Mouse (Mus musculus) mature B cell (primary cell): ENCODE measurements around the gene Chst15.

ENCODE experiments used
- in situ Hi-C: fragments of 300-500 bp; cut with MboI; formaldehyde crosslinking; loops from 2 replicates; pipeline ENCODE4 v1.14.3; 2019

The Chst15 gene

DNA sequence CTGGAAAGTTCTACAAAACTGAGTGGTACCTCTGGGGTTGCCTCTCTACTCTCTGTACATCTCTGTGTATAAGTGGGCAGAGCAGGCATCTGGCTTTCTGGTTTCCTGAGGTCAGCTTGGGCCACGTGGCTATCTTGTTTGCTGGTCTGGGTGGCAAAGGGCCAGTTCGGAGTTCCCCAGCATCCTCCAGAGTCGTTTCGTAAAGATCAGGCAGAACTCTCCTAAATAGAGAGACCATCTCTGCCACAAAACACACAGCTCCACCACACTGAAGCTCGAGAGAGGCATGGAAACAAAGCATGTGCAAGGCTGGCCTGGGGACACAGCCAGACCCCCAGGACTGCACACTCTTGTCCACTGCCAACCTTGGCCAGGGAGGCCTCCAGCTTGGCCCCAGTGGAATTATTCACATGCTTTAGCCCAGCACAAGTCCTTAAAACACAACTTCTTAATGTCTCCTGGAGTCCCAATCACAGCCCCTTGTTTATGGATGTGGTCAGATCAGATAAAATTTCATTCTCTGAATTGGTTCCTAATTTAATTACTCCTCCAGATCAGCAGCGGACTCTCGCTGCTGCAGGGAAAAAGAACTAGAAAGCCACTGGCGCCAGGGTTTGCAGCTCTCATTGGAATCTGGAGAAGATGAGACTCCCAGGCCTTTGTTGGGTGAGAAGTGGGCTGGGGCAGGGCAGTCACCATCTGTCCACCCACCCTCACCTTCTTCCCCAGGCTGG, 14.4 kb downstream of the Chst15 start:
- in situ Hi-C loops = no loop called here

- in situ Hi-C loops = no loop called here
Measured at GRCm38 (mm10) chr7:132299661-132300210, 17.3 kb downstream of the Chst15 start.

DNA sequence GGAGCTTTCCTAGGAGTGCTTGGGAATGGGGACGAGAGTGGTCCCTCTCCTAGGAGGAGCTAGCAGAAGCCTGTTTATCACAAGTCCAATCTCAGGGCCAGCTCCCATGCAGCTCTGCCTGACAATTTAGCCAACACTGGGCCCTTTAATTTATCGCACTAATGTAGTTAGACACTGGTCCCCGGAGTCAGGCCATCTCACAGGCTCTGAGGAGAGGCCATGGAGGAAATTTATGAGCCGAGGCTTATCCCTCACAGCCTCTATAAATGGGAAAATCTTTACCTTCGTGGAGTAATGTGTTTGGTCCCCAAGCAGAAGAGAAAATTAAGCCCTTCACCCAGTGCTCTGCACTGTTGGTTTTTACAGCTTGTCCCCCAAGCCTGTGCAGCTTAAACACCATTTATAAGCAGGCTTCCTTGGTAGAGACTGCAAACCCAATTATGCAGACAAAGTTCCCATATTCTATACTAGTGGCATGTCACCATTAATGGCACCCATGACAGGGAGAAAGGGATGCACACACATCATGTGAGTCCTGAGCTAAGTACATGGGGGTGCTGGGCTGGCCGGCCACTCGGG, 18.5 kb downstream of the Chst15 start:
- in situ Hi-C loops = no loop called here

GRCm38 (mm10) chr7:132296661-132297443, 20.2 kb downstream of the Chst15 start:
- in situ Hi-C loops = no loop called here

DNA sequence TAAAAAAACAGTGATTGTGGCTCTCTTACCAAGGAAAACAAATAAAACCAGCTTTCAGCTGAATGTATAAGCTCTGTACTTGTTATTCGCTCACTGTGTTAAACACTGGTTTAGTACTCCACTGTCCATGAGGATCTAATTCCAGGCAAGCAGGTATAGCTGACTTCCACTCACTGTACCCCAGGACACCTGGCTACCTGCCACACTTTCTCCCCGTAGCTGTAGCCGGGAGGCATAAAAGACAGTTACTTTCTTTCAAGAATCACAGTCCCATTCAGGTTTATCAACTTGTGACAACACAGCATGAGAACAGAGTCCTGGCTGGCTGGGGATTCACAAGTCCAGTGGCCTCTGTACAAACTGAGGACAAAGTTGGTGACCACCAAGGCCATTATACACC, 20.9 kb downstream of the Chst15 start:
- in situ Hi-C loops = no loop called here

DNA sequence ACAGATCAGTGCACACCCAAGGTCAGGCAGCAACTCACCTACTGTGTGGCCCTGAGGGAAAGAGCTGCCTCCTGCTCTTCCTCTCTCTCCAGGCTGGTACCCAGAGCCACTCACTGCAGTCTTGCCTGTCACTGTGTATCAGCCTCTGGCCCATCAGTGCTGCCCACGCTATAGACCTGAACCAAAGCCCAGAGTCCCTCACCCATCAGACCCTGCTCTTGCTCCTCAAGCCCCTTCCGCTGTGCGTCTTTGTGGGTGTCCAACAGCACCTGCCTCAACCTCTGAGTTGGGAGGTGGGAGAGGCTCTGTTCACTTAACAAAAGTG, 29.7 kb downstream of the Chst15 start:
- in situ Hi-C loops = no loop called here

DNA sequence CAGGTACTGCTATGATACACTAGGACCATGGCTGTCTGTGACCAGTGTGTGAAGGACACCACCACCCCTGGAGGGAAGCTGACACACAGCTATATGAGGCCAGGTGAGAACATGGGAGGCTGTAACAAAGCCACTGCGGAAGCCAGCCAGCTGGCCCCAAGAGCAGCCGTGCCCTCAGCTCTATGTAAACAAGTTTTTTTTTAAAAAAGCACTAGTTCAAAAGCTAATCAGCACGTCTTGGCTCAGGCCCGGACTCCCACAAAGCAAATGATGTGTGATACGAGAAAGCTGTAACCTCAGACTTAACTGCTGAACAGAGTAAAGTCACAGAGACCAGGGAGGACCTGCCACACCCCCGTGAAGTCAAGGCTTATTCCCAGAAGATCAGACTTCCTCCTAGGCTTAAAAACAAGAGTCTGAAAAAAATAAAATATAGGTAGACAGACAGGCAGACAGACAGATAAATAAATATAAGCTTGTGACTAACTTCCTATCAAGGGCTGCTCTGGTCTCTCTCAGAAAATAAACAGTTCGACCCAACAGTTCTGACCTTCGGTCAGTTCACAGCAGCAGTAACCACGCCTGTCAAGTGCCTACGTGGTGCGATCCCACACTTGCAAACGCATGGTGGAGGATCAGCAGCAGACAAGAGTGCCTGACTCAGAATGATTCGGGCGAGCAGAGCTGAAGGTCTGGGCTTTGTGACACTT, 30.2 kb downstream of the Chst15 start:
- in situ Hi-C loops = no loop called here

DNA sequence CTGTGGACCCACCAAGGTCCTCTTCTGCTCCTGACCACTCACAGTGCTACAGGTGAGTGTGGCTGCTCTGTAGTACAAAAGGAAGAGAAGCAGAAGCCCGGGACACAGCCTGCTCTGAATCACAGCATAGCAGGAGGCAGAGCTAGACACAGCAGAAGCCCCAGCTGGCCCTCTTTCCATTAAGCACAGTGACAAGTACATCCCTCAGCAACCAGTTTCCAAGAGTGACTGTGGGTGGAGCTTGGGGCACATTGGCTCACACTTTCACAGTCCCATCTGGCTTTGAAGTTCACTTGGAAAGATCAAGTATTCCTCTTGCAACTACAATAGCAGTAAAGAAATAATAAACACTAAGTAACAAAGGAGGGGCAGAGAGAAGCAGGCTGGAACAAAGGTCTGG, 32.2 kb downstream of the Chst15 start:
- in situ Hi-C loops = no loop called here

- in situ Hi-C loops = no loop called here
Measured at GRCm38 (mm10) chr7:132284048-132284737, 32.8 kb downstream of the Chst15 start.

- in situ Hi-C loops = no loop called here
Measured at GRCm38 (mm10) chr7:132282576-132282975, 34.5 kb downstream of the Chst15 start.

DNA sequence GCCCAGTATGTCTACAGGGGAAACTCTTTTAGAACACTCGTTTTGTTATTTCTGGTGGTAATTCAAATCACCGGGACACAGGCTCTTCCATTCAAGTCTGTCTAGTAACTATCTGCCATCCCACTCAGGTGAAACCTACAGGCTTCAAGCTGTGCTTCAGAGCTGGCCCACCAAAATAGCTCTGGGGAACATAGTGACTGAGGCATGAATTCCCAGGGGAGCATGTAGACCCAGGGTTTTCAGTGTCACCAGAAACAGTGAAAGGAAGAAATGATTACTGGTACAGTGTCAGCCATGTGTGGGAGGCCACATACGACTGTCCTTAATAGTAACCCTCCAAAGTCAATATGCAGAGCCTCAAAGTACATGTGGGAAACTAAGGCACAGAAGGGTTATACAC, 34.9 kb downstream of the Chst15 start:
- in situ Hi-C loops = no loop called here

DNA sequence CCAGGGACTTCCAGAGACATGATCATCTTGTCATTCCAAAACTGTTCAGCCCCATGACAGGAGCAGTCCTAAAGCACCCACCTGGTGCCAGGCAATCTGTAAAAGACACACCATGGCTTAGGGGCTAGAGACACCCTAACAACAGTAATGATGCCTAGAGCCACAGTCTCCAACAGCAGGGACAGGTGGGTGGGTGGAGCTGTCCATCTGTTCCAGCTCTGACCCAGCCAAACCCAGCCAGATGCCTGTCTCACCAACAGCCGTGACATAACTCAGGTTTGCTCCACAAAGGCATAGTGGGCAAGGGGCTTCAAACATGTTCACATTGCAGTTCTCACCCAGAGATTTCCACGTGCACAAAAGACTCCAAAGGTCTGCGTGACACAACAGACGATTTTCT, 35.3 kb downstream of the Chst15 start:
- in situ Hi-C loops = no loop called here

DNA sequence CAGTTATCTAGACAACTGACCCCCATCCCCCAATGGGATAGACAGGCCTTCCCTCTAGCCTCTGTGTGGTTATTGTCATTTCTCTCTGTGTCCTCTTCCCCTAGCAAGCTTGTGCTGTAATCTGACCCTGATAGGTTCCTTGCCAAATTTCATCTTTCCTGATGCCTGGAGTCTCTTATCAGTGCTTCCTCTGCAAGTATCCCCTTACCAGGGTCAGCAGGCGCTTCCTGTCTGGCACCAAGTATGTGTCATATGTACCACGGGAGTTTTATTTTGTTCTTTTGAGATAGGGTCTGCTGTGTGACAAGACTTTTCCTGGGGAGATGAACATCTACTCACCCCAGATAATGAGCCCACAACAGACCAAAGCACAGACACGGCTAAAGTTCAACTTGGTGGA, 38.4 kb downstream of the Chst15 start:
- in situ Hi-C loops = no loop called here

DNA sequence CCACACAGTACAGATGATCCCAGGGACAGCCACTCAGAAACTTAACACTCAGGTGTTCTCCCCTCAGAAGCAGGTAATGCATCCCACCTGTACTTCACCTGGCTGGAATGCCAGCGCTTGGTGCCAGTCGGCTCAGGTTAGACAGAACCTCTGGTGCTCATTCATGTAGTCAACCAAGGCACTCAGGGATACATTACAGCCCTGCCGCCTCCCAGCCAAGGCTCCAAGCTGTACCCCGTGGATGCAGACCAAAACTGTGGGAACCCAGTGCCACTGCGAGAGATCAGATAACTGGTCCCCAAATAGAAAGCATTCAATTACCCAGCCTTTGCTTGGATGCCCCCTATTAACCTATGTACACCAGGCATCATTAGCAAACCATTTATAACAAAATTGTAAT, 40.7 kb downstream of the Chst15 start:
- in situ Hi-C loops = no loop called here

DNA sequence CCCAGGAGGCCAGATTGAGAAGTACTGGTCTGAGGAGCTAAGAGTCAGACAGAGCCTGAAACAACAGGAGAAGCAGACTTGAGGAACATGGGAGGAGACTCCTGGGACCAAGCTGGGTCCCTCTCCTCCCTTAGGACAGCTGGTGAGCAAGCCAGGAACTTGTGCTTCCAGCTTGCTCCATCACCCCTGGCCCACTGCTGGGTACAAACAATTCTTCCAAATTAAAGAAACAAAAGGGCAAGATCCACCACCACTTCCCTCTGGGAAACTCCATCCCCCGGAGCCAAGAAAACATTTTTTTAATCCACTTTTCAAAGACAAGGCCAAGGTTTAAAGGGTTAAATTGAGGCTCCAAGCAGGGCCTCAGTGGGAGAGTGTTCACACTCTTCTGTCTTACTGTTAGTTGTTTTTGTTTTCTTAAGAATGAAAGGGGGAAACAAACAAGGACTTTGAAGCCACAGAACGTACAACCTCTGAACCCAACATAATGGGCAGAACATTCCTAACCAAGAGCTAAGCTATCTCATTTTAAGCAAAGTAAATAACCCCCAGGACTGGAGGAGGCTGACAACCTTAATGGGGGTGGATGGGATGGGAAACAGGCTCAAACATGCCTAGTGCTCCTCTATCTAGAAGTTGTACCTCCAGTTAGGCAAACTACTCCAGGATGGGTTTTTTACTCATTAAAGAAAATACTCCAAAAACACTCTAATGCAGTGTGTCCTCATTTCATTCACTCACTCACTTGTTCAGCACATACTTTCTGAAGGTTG, 43.1 kb downstream of the Chst15 start:
- in situ Hi-C loops = no loop called here

DNA sequence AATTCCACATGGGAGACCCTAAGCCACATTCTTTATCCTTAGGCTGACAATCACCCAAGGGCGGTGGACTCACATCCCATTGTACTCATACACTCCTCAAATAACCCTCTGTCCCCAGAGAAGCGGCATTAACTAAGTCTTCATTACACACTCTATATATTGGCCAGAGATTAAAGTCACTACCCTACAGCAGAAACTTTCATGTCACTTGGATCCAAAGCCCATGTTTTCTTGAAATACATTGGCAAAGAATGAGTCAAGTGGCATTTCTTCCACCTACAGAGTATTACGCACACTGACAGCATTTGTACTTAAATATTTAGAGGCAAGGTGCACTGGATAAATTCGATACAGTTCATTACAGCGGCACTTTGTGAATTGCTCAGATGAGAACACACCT, 44.0 kb downstream of the Chst15 start:
- in situ Hi-C loops = no loop called here

- in situ Hi-C loops = no loop called here
Measured at GRCm38 (mm10) chr7:132270364-132270763, 46.7 kb downstream of the Chst15 start.

- in situ Hi-C loops = no loop called here
Measured at GRCm38 (mm10) chr7:132269661-132270060, 47.4 kb downstream of the Chst15 start.

- in situ Hi-C loops = no loop called here
Measured at GRCm38 (mm10) chr7:132267721-132268498, 49.1 kb downstream of the Chst15 start.

DNA sequence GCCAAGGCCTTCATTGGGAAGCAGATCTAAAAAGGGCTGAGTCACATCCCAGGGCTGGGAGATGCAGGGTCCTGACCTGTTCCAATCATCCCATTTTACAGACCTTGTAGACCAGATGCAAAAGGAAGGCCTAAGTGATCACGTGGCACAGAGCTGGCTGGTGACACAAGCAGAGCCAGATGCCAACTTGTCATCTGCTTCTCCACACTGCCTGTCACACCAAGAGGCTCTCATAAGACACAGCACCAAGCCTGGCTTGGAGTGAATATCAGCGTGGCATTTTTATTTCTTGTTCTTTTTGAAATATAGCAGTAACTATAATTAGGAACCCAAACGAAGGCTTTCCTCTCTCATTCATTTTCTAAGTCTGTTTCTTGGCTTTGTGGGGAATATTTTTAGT, 52.3 kb downstream of the Chst15 start:
- in situ Hi-C loops = no loop called here
